Mouse (Mus musculus) layer of hippocampus, postnatal 10 days (tissue): ENCODE measurements around the gene C87436. TPM values are rescaled to one million over a fixed set of nuclear protein-coding genes. Genes with fewer than 3 reads are reported as not detected.

Experiments used
- DNase-seq, 2 experiments: peaks; one replicate each; pipeline ENCODE4 v3.0.0; 2021; ENCODE audit warnings: low spot score in 2 of 2
- total RNA-seq, 2 experiments: library from RNA; stranded (reverse); gene quantifications; 2 replicates each; pipeline ENCODE4 v1.2.3; 2021

C87436 gene
- total RNA-seq, 2 experiments from 2014 or later, result 13.6 to 15.9 TPM

- no peak for DNase-seq
Observed at GRCm38 (mm10) chr6:86509194-86509865, 71.2 kb downstream of the C87436 start.

- no peak for DNase-seq
Observed at GRCm38 (mm10) chr6:86509866-86510200, 71.7 kb downstream of the C87436 start.

GRCm38 (mm10) chr6:86510979-86511378 is 72.8 kb downstream of the C87436 start:
- DNase-seq, result no peak

- DNase-seq, result no peak
Observed at GRCm38 (mm10) chr6:86513296-86513695, 75.1 kb downstream of the C87436 start.

DNA sequence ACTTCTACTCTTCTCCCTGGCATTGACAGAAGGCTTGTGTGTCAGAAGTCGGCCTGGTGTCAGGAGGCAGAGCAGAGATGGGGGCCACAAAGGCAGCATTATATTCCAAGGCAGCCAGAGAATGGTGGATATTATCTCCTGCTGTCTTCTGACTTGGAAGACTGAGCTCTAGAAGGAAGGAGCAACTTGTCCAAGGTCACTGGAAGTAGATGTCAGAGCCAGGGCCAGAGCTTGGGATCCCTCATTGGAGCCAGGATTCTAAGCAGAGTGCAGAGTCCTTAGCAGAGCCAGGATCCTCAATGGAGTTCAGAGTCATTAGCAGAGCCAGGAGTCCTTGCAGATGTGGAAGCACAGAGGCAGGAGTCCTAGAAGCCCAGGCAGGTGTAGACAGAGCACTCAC is 77.8 kb downstream of the C87436 start:
- DNase-seq, result no peak

GRCm38 (mm10) chr6:86519767-86520345 is 81.7 kb downstream of the C87436 start:
- no peak for DNase-seq

DNA sequence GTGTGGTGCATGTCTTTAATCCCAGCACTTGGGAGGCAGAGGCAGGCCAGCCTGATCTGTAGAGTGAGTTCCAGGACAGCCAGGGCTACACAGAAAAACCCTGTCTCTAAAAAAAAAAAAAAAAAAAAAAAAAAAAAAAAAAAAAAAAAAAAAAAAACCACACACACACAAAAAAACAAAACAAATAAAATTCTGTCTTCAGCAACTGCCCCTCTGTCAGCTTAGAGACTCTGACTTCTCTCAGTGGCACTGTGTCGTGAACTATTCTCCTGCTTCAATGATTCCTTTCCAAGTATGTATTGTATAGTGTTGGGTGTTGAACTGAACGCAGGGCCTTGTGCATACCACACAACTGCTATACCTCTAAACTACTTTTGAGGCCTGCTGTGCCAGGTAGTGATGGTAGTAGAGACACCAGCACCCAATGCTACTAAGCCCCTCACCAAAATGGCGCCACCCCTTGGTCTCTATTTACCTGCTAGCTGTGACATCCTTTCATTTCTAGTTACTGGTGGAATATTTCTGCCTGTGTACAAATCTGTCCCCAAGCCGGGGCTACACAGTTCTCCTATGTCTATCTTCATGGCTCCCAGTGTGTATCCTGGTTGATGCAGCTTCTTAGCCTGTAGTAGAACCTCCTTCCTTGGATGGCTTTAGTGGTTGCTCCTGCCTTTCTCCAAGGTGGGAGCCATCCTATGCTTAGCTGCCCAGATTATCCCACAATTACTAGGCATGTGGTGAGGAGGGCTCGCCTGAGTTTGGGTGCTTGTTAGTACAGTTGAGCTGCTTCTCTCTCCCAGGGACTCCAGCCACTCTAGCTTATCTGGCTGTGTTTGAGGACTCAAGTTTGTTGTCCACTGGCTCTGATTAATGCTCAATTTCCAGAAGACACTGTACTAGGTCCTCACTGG is 84.1 kb downstream of the C87436 start:
- DNase-seq, result no peak

Other genes starting within 250 kb of the C87436 start
- gene Tgfa, start 243.2 kb upstream of the C87436 start, total RNA-seq, result 10 to 100 TPM; 36.2 to 38.5 TPM
- gene Fam136a, start 72.7 kb upstream of the C87436 start, total RNA-seq, result 10 to 100 TPM; 37.2 to 38.4 TPM
- gene Snrpg, start 67.1 kb upstream of the C87436 start, total RNA-seq, result 100 to 1,000 TPM in 1 of 2 experiments, 10 to 100 TPM in 1; 80.7 to 103 TPM
- 100 to 1,000 TPM; 119 to 133 TPM for gene Pcyox1, start 41.2 kb upstream of the C87436 start, total RNA-seq
- gene Tia1, start 34.2 kb upstream of the C87436 start, total RNA-seq, result 100 to 1,000 TPM; 148 to 168 TPM
- not detected for gene Gm44790, start 11.7 kb upstream of the C87436 start, total RNA-seq
- 100 to 1,000 TPM; 159 to 184 TPM for gene Pcbp1, start 87.9 kb downstream of the C87436 start, total RNA-seq
- 1 to 10 TPM in 1 of 2 experiments, under 1 TPM in 1; 0.91 to 1.6 TPM for gene Asprv1, start 189.8 kb downstream of the C87436 start, total RNA-seq
- gene Mxd1, start 230.8 kb downstream of the C87436 start, total RNA-seq, result 10 to 100 TPM; 15.1 to 16.4 TPM
- 10 to 100 TPM; 56.4 to 63.5 TPM for gene Snrnp27, start 246.1 kb downstream of the C87436 start, total RNA-seq